Mouse (Mus musculus): ENCODE measurements around the gene Magoh. TPM values are rescaled to one million over a fixed set of nuclear protein-coding genes. Genes with fewer than 3 reads are reported as not detected.

The Magoh gene
- total and polyA plus RNA-seq, 3 experiments, result 38.8 to 43.2 (median 40.2) TPM

DNA sequence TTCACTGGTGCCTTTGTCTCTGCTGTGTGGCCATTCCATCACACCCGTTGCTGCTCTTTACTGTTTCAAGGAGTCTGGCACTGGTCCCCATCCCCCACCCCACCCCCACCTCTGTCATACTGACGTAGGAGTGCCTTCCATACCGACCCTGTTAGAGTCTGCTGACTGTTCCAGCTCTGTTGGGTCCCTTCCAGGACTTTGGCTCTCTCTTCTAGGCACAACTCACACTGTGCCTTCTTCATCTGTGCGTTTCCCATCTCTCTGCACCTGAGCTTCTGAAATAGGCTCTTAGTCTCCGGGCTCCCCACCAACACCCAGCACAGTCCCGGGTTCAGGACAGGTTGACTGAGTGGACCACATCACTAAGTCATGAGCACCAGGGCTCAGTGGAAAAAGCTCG is 32.8 kb upstream of the Magoh start:
- H3K27me3 ChIP-seq (ENCODE audit: control insufficient read depth, insufficient read depth, low read length), result peaks cover 4% of the 10 kb centered on the region
- DNase-seq, result no peak
- TF ChIP-seq POLR2A (IDR thresholded peaks at IDR 0.05; ENCODE audit: insufficient read depth, low read depth, low read length), result no peak
- TF ChIP-seq CTCF (IDR thresholded peaks at IDR 0.05), result no peak
- no peak for TF ChIP-seq EP300 (IDR thresholded peaks at IDR 0.05; ENCODE audit: insufficient read depth, low read depth, low read length)
- intact Hi-C loops (cut with DNase I), result no loop called here
- H3K36me3 ChIP-seq (ENCODE audit: control insufficient read depth, insufficient read depth, low read length), result no peaks in the 10 kb centered on the region
- no peaks in the 10 kb centered on the region for H3K79me2 ChIP-seq (replicated peaks; ENCODE audit: control insufficient read depth, insufficient read depth, low read length)
- H3K9ac ChIP-seq (ENCODE audit: low read depth, low read length), result no peak overlapping the region
- no peak overlapping the region for H3K27ac ChIP-seq
- H3K4me3 ChIP-seq, result no peak overlapping the region
- 45% methylated on average over 7 of the region's 7 CpGs for WGBS
- H3K4me1 ChIP-seq (ENCODE audit: control insufficient read depth, insufficient read depth, low read length), result no peaks in the 10 kb centered on the region

- Histone ChIP-seq H3K27ac (no peak overlapping the region), H3K36me3 (ENCODE audit: control insufficient read depth, insufficient read depth, low read length) (no peaks in the 10 kb centered on the region), H3K4me1 (ENCODE audit: control insufficient read depth, insufficient read depth, low read length) (no peaks in the 10 kb centered on the region), H3K27me3 (ENCODE audit: control insufficient read depth, insufficient read depth, low read length) (peaks cover 4% of the 10 kb centered on the region), H3K4me3 (no peak overlapping the region), H3K79me2 (replicated peaks; ENCODE audit: control insufficient read depth, insufficient read depth, low read length) (no peaks in the 10 kb centered on the region), H3K9ac (ENCODE audit: low read depth, low read length) (no peak overlapping the region)
- peak in 1 of 2 experiments; percentile 22 for DNase-seq
- intact Hi-C loops (cut with DNase I), result no loop called here
- 57% methylated on average over 5 of the region's 5 CpGs for WGBS
- TF ChIP-seq EP300 (IDR thresholded peaks at IDR 0.05; ENCODE audit: insufficient read depth, low read depth, low read length) (no peak), CTCF (IDR thresholded peaks at IDR 0.05) (no peak)
These were observed 31.0 kb upstream of the Magoh start for GRCm38 (mm10) chr4:107848546-107848945.

DNA sequence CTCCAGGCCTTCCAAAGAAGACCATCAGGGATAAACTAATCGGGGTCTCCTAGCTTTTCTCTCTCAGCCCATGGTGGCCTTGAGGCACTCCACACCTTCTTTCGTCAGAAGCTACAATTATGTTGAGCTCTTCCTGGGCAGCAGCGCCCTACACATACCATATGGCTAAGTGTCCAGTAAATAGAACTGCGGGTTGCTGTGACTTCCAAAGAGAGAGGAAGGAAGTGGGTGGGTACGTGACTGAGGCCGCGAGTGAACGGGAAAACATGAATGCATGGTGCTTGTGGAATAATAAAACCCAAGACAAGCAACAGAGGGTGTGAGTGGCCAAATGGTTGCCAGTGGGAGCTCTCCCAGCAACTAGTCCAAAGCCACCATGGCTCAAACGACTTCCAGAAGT is 29.9 kb upstream of the Magoh start:
- Histone ChIP-seq H3K79me2 (replicated peaks; ENCODE audit: control insufficient read depth, insufficient read depth, low read length) (no peaks in the 10 kb centered on the region), H3K27me3 (ENCODE audit: control insufficient read depth, insufficient read depth, low read length) (peaks cover 4% of the 10 kb centered on the region), H3K36me3 (ENCODE audit: control insufficient read depth, insufficient read depth, low read length) (no peaks in the 10 kb centered on the region), H3K9ac (ENCODE audit: low read depth, low read length) (no peak overlapping the region), H3K4me1 (ENCODE audit: control insufficient read depth, insufficient read depth, low read length) (no peaks in the 10 kb centered on the region), H3K4me3 (no peak overlapping the region), H3K27ac (no peak overlapping the region)
- TF ChIP-seq POLR2A (IDR thresholded peaks at IDR 0.05; ENCODE audit: insufficient read depth, low read depth, low read length) (no peak), EP300 (IDR thresholded peaks at IDR 0.05; ENCODE audit: insufficient read depth, low read depth, low read length) (no peak), CTCF (IDR thresholded peaks at IDR 0.05) (no peak)
- DNase-seq, result no peak
- WGBS, result 56% methylated on average over 9 of the region's 9 CpGs
- intact Hi-C loops (cut with DNase I), result no loop called here

GRCm38 (mm10) chr4:107850091-107850490 is 29.5 kb upstream of the Magoh start:
- Histone ChIP-seq H3K4me3 (no peak overlapping the region), H3K79me2 (replicated peaks; ENCODE audit: control insufficient read depth, insufficient read depth, low read length) (no peaks in the 10 kb centered on the region), H3K4me1 (ENCODE audit: control insufficient read depth, insufficient read depth, low read length) (no peaks in the 10 kb centered on the region), H3K27ac (no peak overlapping the region), H3K27me3 (ENCODE audit: control insufficient read depth, insufficient read depth, low read length) (peaks cover 4% of the 10 kb centered on the region), H3K36me3 (ENCODE audit: control insufficient read depth, insufficient read depth, low read length) (no peaks in the 10 kb centered on the region), H3K9ac (ENCODE audit: low read depth, low read length) (no peak overlapping the region)
- DNase-seq, result no peak
- TF ChIP-seq CTCF (IDR thresholded peaks at IDR 0.05), result no peak
- no peak for TF ChIP-seq EP300 (IDR thresholded peaks at IDR 0.05; ENCODE audit: insufficient read depth, low read depth, low read length)
- TF ChIP-seq POLR2A (IDR thresholded peaks at IDR 0.05; ENCODE audit: insufficient read depth, low read depth, low read length), result no peak
- intact Hi-C loops (cut with DNase I), result no loop called here
- 83% methylated on average over 8 of the region's 8 CpGs for WGBS

- Histone ChIP-seq H3K27ac (no peak overlapping the region), H3K4me3 (no peak overlapping the region), H3K79me2 (replicated peaks; ENCODE audit: control insufficient read depth, insufficient read depth, low read length) (no peaks in the 10 kb centered on the region), H3K36me3 (ENCODE audit: control insufficient read depth, insufficient read depth, low read length) (no peaks in the 10 kb centered on the region), H3K9ac (ENCODE audit: low read depth, low read length) (no peak overlapping the region), H3K27me3 (ENCODE audit: control insufficient read depth, insufficient read depth, low read length) (no peaks in the 10 kb centered on the region), H3K4me1 (ENCODE audit: control insufficient read depth, insufficient read depth, low read length) (no peaks in the 10 kb centered on the region)
- 83% methylated on average over 8 of the region's 8 CpGs for WGBS
- intact Hi-C loops (cut with DNase I), result no loop called here
- TF ChIP-seq POLR2A (IDR thresholded peaks at IDR 0.05; ENCODE audit: insufficient read depth, low read depth, low read length) (no peak), EP300 (IDR thresholded peaks at IDR 0.05; ENCODE audit: insufficient read depth, low read depth, low read length) (no peak), CTCF (IDR thresholded peaks at IDR 0.05) (no peak)
- no peak for DNase-seq
These were observed 26.2 kb upstream of the Magoh start for GRCm38 (mm10) chr4:107853333-107853732.

GRCm38 (mm10) chr4:107853836-107854235 is 25.7 kb upstream of the Magoh start:
- DNase-seq, result no peak
- Histone ChIP-seq H3K27me3 (ENCODE audit: control insufficient read depth, insufficient read depth, low read length) (no peaks in the 10 kb centered on the region), H3K9ac (ENCODE audit: low read depth, low read length) (no peak overlapping the region), H3K4me1 (ENCODE audit: control insufficient read depth, insufficient read depth, low read length) (no peaks in the 10 kb centered on the region), H3K4me3 (no peak overlapping the region), H3K27ac (no peak overlapping the region), H3K36me3 (ENCODE audit: control insufficient read depth, insufficient read depth, low read length) (no peaks in the 10 kb centered on the region), H3K79me2 (replicated peaks; ENCODE audit: control insufficient read depth, insufficient read depth, low read length) (no peaks in the 10 kb centered on the region)
- 82% methylated on average over 7 of the region's 7 CpGs for WGBS
- TF ChIP-seq POLR2A (IDR thresholded peaks at IDR 0.05; ENCODE audit: insufficient read depth, low read depth, low read length), result no peak
- TF ChIP-seq CTCF (IDR thresholded peaks at IDR 0.05), result no peak
- TF ChIP-seq EP300 (IDR thresholded peaks at IDR 0.05; ENCODE audit: insufficient read depth, low read depth, low read length), result no peak
- intact Hi-C loops (cut with DNase I), result no loop called here
